Mouse (Mus musculus) lung, embryonic 14.5 days (tissue): ENCODE measurements around the gene Cd2ap. TPM values are rescaled to one million over a fixed set of nuclear protein-coding genes. Genes with fewer than 3 reads are reported as not detected.

Source experiments
- ATAC-seq: fragments of 200-750 bp; cut with Nextera tagmentation; 2 replicates; pipeline ENCODE4 v1.8.0; 2017; ENCODE audit warnings: mild to moderate bottlenecking, moderate TSS enrichment, moderate library complexity; ENCODE audit not compliant: insufficient read depth
- DNase-seq: peaks from one replicate; pipeline ENCODE4 v3.0.0-alpha.2; 2015
- H3K27ac ChIP-seq: fragments of 300-500 bp; sonication (generic); 2 replicates; pipeline ENCODE4 v1.5.1; 2014; ENCODE audit warnings: low read depth, mild to moderate bottlenecking, moderate library complexity
- H3K27me3 ChIP-seq: fragments of 300-500 bp; sonication (generic); 2 replicates; pipeline ENCODE4 v1.6.1; 2014; ENCODE audit warnings: low read length, control low read depth; ENCODE audit not compliant: insufficient read depth
- H3K36me3 ChIP-seq: fragments of 300-500 bp; sonication (generic); 2 replicates; pipeline ENCODE4 v1.6.1; 2014; ENCODE audit warnings: control low read depth; ENCODE audit not compliant: insufficient read depth
- H3K4me1 ChIP-seq: fragments of 300-500 bp; sonication (generic); 2 replicates; pipeline ENCODE4 v1.6.1; 2014; ENCODE audit warnings: antibody characterized with exemption, control low read depth; ENCODE audit not compliant: insufficient read depth
- H3K4me2 ChIP-seq: fragments of 300-500 bp; sonication (generic); 2 replicates; pipeline ENCODE4 v1.6.1; 2014; ENCODE audit warnings: mild to moderate bottlenecking
- H3K4me3 ChIP-seq: fragments of 300-500 bp; sonication (generic); 2 replicates; pipeline ENCODE4 v1.5.1; 2014; ENCODE audit warnings: low read depth, low read length
- H3K9ac ChIP-seq: fragments of 300-500 bp; sonication (generic); 2 replicates; pipeline ENCODE4 v1.6.1; 2014
- H3K9me3 ChIP-seq: fragments of 300-500 bp; sonication (generic); 2 replicates; pipeline ENCODE4 v1.6.1; 2016; ENCODE audit warnings: low read depth, low read length, control low read depth
- CTCF ChIP-seq: IDR thresholded peaks from 2 replicates; pipeline ENCODE4 v1.5.1; 2016; ENCODE audit warnings: antibody characterized with exemption, low read depth
- WGBS: fragments of 180-500 bp; shearing (Covaris S2); extraction: QIAGEN DNeasy Blood & Tissue Kit; methylation state at CpG from one replicate; pipeline ENCODE4 v1.1.7; 2014; 5-methylcytosine and 5-hydroxymethylcytosine counted together
- polyA plus RNA-seq: library from polyadenylated mRNA; unstranded; fragments of >200 nt; fragmentation: Nextera tagmentation; extraction: Ambion mirVana; gene quantifications from 2 replicates; pipeline ENCODE4 v1.2.1, GENCODE M21; 2014

Cd2ap gene
- polyA plus RNA-seq, 1 experiment from 2014 or later: 38.1 TPM

DNA sequence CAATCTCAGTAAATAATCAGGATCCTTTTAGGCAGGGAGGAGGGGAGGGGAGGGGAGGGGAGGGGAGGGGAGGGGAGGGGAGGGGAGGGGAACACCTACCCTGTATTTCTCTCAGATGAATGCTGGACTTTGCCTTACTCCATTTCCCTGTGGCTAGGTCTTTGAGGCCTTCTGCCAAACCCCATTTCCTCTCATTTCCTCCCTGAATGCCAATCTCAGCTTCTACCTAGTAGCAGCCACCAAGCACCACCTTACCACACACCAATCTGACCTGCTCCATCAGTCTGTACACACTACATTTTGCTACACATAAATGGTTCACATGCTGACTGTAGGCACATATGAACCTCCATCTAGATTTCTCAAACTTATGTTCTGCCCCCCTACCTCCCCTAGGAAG, 6.0 kb downstream of the Cd2ap start:
- Histone ChIP-seq H3K27me3 (no peaks in the 10 kb centered on the region), H3K4me2 (no peak overlapping the region), H3K9ac (no peak overlapping the region), H3K9me3 (no peaks in the 10 kb centered on the region; the same call in 1 of the 2 replicates), H3K36me3 (no peaks in the 10 kb centered on the region), H3K4me3 (no peak overlapping the region), H3K27ac (no peak overlapping the region), H3K4me1 (no peaks in the 10 kb centered on the region; the same call in 1 of the 2 replicates)
- no peak for DNase-seq
- ATAC-seq: no peak
- TF ChIP-seq CTCF: no peak

DNA sequence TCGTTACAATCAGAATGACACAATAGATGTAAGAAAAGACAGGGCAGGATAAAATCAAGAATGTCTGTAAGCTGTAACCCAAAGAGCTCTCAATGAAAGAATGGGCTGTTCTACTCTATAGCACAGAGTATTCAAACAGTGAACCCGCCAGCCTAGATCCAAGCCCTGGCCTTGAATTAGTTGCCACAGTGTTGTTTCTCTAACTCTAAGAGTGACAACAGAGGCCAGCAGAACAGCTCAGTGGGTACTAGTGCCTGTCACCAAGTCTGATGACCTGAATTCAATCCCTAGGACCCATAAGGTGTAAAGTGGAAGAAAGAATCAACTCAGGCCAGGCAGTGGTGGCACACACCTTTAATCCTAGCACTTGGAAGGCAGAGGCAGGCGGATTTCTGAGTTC, 13.3 kb downstream of the Cd2ap start:
- Histone ChIP-seq H3K4me3 (no peak overlapping the region), H3K27ac (no peak overlapping the region), H3K4me2 (no peak overlapping the region), H3K4me1 (no peaks in the 10 kb centered on the region), H3K27me3 (no peaks in the 10 kb centered on the region), H3K36me3 (no peaks in the 10 kb centered on the region), H3K9me3 (no peaks in the 10 kb centered on the region; the same call in 1 of the 2 replicates), H3K9ac (no peak overlapping the region)
- no peak for TF ChIP-seq CTCF
- WGBS: 79% methylated on average over 3 of the region's 3 CpGs
- DNase-seq: no peak
- no peak for ATAC-seq

DNA sequence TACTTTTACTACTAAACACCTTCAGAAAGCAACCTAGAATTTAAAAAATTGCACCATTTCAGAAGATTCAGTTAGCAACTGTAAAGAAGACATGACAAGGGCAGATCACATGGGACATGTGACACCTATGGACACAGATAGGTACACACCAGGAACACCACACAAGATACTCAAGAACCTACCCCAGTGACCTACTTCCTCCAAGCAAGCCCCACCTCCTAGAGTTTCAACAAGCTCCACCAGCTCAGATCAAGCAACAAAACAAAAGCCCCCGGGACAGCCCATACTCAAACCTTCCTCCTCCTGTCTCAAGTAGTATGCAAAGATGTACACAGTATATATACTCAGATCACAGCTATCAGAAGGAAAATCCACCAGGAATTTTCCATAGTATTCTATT, 16.1 kb downstream of the Cd2ap start:
- no peak overlapping the region for H3K27ac ChIP-seq
- H3K36me3 ChIP-seq: no peaks in the 10 kb centered on the region
- no peak for TF ChIP-seq CTCF
- H3K4me3 ChIP-seq: no peak overlapping the region
- DNase-seq: no peak
- WGBS: 77% methylated on average over 1 of the region's 1 CpGs
- H3K4me1 ChIP-seq: no peaks in the 10 kb centered on the region
- no peaks in the 10 kb centered on the region for H3K27me3 ChIP-seq
- ATAC-seq: no peak
- H3K9me3 ChIP-seq: no peaks in the 10 kb centered on the region
- H3K4me2 ChIP-seq: no peak overlapping the region
- H3K9ac ChIP-seq: no peak overlapping the region

DNA sequence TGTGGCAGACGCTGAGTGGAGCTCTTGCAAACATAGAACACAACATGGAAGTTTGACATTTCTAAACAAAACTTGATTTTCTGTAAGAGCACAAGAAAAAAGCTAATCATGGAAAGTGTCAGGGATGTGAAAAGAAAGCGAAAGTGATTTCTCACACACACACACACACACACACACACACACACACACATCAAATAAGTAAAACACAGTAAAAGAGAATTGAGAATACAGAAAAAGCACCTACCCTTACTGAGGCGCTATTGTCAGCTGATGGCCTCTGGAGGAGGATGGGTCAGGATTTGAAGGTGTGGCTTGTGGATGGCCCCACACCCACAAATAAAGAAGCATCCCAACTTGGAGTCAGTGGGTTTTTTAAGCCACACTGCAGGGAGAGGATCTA, 19.0 kb downstream of the Cd2ap start:
- DNase-seq: no peak
- H3K9ac ChIP-seq: no peak overlapping the region
- no peak overlapping the region for H3K4me2 ChIP-seq
- TF ChIP-seq CTCF: no peak
- H3K27me3 ChIP-seq: no peaks in the 10 kb centered on the region
- no peaks in the 10 kb centered on the region for H3K36me3 ChIP-seq
- WGBS: 75% methylated on average over 3 of the region's 3 CpGs
- no peak for ATAC-seq
- no peak overlapping the region for H3K27ac ChIP-seq
- no peaks in the 10 kb centered on the region for H3K4me1 ChIP-seq
- no peaks in the 10 kb centered on the region for H3K9me3 ChIP-seq
- H3K4me3 ChIP-seq: no peak overlapping the region

DNA sequence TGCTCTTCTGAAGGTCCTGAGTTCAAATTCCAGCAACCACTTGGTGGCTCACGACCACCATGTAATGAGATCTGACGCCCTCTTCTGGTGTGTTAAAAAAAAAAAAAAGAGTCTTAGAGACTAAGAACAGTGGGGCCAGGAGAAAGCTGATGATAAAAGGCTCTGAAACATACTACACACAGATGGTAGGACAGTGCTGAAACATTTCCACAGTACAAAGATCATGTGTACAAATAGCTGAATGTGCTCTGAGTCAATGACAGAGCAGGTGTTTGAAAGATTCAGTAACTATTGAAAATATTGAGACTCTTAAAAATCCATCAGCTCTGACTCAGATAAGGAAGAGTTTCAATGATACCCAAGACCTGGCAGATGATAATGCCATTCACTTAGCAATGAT, 29.4 kb downstream of the Cd2ap start:
- Histone ChIP-seq H3K9me3 (no peaks in the 10 kb centered on the region), H3K4me1 (no peaks in the 10 kb centered on the region), H3K27me3 (no peaks in the 10 kb centered on the region), H3K4me2 (no peak overlapping the region), H3K4me3 (no peak overlapping the region), H3K9ac (no peak overlapping the region), H3K27ac (no peak overlapping the region), H3K36me3 (peaks cover 15% of the 10 kb centered on the region)
- WGBS: 81% methylated on average over 2 of the region's 2 CpGs
- no peak for TF ChIP-seq CTCF
- DNase-seq (no peak), ATAC-seq (no peak)

DNA sequence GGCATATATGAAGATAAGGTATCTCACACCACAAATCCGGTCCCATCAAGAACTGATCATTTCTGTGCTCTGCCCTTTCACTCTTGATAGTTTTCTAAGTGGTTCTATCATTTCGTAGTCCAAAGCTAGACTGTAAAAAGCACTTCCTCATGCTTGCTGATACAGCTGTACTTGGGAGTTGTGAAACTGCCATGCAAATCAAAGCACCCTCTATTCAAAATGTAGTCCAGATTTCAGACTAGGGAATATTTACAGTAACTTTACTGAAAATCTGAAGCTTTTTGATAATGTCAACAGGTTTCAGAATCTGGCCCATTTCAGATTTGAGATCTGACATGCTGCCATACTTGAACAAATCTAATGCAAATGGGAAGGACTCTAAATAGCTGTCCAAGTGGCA, 39.3 kb downstream of the Cd2ap start:
- 0 out of 2 replicates have a peak, but pooled peaks cover 12% of the 10 kb centered on the region for H3K36me3 ChIP-seq
- WGBS: 90% methylated on average over 2 of the region's 2 CpGs
- no peak overlapping the region for H3K27ac ChIP-seq
- DNase-seq (no peak), ATAC-seq (no peak)
- H3K27me3 ChIP-seq: no peaks in the 10 kb centered on the region
- no peak for TF ChIP-seq CTCF
- H3K4me1 ChIP-seq: no peaks in the 10 kb centered on the region
- H3K9me3 ChIP-seq: no peaks in the 10 kb centered on the region
- H3K9ac ChIP-seq: no peak overlapping the region
- no peak overlapping the region for H3K4me2 ChIP-seq
- no peak overlapping the region for H3K4me3 ChIP-seq

DNA sequence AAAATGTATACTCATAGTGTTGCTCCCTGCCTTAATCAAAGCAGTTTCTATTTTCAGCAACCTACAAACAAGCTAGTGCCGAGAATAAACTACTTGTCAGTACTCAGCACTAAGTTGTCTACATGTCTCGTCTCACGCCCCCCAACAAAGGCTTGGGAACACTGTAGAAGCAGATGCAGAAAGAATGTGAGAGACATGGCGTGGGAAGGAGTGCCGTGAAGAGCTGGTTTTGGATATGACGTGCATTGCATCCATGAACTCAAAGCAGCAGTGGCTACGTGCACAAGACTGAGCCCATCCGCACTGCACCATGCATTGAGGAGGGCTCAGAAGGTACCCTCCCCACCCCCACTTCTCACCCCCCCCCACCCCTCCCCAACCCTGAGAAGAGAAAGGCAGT, 53.7 kb downstream of the Cd2ap start:
- Histone ChIP-seq H3K9ac (no peak overlapping the region), H3K9me3 (no peaks in the 10 kb centered on the region), H3K36me3 (peaks cover 39% of the 10 kb centered on the region), H3K4me3 (no peak overlapping the region), H3K27me3 (no peaks in the 10 kb centered on the region), H3K4me2 (no peak overlapping the region), H3K27ac (no peak overlapping the region), H3K4me1 (no peaks in the 10 kb centered on the region)
- DNase-seq: no peak
- 85% methylated on average over 8 of the region's 8 CpGs for WGBS
- TF ChIP-seq CTCF: no peak
- no peak for ATAC-seq

DNA sequence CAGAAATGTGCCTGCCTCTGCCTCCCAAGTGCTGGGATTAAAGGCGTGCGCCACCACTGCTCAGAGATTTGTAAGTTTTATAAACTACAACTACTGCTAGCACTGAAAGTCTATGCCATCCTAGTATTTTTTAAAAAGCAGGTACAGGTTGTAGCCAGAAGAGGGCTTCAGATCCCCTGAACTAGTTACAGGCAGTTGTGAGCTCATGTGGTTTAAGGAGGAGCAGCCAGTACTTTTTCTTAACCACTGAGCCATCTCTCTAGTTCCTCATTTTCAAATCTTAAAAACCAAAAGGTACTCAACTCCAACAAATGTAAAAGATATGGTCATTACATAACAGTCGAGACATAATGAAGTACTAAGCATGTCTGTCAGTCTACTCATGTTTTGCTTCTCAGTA, 61.1 kb downstream of the Cd2ap start:
- H3K4me3 ChIP-seq: no peak overlapping the region
- H3K27ac ChIP-seq: no peak overlapping the region
- no peak overlapping the region for H3K4me2 ChIP-seq
- DNase-seq (no peak), ATAC-seq (no peak)
- 90% methylated on average over 3 of the region's 3 CpGs for WGBS
- no peak overlapping the region for H3K9ac ChIP-seq
- no peaks in the 10 kb centered on the region for H3K4me1 ChIP-seq
- H3K36me3 ChIP-seq: peaks cover 42% of the 10 kb centered on the region
- H3K9me3 ChIP-seq: no peaks in the 10 kb centered on the region
- no peaks in the 10 kb centered on the region for H3K27me3 ChIP-seq
- no peak for TF ChIP-seq CTCF
